8 mouse cellular contexts compared by ENCODE assay signal in the genomic region with DNA sequence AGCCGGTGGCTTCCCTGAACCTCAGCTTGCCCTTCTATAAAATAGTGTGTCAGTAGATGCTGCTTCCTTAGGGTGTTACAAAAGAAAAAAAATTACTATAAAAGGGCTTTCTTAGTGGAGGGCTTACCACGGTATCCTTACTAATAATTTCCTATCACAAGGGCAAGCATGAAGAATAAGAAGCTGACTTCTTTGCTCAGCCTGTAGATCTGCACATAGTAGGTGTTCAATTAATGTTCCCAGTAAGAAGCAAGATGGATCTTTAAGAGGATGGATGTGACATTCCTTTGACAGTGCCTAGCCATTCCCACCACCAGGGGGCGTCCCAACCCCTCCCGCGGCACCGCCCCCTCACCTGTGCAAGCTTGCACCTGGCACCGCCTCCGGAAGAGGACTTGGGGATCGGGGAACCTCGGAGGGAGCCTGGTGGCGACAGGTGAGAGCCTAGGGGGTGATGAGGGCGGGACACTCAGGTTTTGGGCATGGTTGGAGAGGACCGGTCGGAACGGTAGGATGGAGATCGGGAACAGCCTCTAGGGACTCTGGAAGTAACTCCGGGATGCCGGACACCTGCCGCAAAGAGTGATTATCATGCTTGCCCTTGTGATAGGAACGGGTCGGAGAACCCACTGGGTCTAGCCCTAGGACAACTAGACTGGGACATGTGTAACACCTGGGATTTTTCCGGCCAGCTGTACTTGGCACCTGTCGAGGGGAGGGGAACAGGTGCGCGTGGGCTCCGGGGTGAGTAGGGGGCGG. TPM values are rescaled to one million over a fixed set of nuclear protein-coding genes. Genes with fewer than 3 reads are reported as not detected.
DNase-seq lines count a peak whose midpoint lies in the region; ATAC-seq and TF ChIP-seq lines count a peak whose summit lies in the region.

A gene (plus strand): TSS at position 390 of the 759 bp plus-strand sequence.

- TF ChIP-seq POLR2A in bone marrow, adult 2 months (IDR thresholded peaks at IDR 0.05; ENCODE audit: borderline replicate concordance, control insufficient read depth, low read depth, low read length), result no peak

- H3K27me3 ChIP-seq in midbrain, postnatal 0 days (ENCODE audit: insufficient read depth, low read length), result peaks cover 32% of the 10 kb centered on the region
- peaks cover 27% of the 10 kb centered on the region for H3K27me3 ChIP-seq in midbrain, embryonic 14.5 days (ENCODE audit: control insufficient read depth, insufficient read depth, low read length)
- H3K27me3 ChIP-seq in heart, postnatal 0 days (ENCODE audit: control insufficient read depth, insufficient read depth, low read length), result peaks cover 37% of the 10 kb centered on the region
- H3K27me3 ChIP-seq in limb, embryonic 10.5 days (ENCODE audit: low read depth, poor library complexity, severe bottlenecking), result peaks cover 52% of the 10 kb centered on the region

- no peaks in the 10 kb centered on the region for H3K4me1 ChIP-seq in midbrain, postnatal 0 days (ENCODE audit: insufficient read depth, low read length)
- no peaks in the 10 kb centered on the region for H3K4me1 ChIP-seq in midbrain, embryonic 14.5 days (ENCODE audit: control insufficient read depth, insufficient read depth, low read length)
- no peaks in the 10 kb centered on the region; the same call in 1 of the 2 replicates for H3K4me1 ChIP-seq in bone marrow, adult 2 months (ENCODE audit: control insufficient read depth, insufficient read depth, low read length)
- no peaks in the 10 kb centered on the region for H3K4me1 ChIP-seq in heart, postnatal 0 days (ENCODE audit: control insufficient read depth, insufficient read depth)
- peaks cover 18% of the 10 kb centered on the region for H3K4me1 ChIP-seq in limb, embryonic 10.5 days

- H3K4me3 ChIP-seq in midbrain, postnatal 0 days (ENCODE audit: low read depth, low read length), result peak within 1 kb of the TSS; percentile 10; the same call in 1 of the 2 replicates
- H3K4me3 ChIP-seq in midbrain, embryonic 14.5 days (replicated peaks; ENCODE audit: low read depth, low read length), result no peak within 1 kb of the TSS
- peak within 1 kb of the TSS; percentile 23 for H3K4me3 ChIP-seq in bone marrow, adult 2 months (replicated peaks; ENCODE audit: control insufficient read depth, low read depth, low read length)
- peak within 1 kb of the TSS; percentile 20 for H3K4me3 ChIP-seq in heart, postnatal 0 days (ENCODE audit: low read depth, low read length)
- H3K4me3 ChIP-seq in limb, embryonic 10.5 days, result peak within 1 kb of the TSS; percentile 6; the same call in 1 of the 2 replicates

- no peak for DNase-seq in midbrain, postnatal 0 days (ENCODE audit: low spot score)
- no peak for DNase-seq in midbrain, embryonic 14.5 days
- no peak for DNase-seq in heart, postnatal 0 days (ENCODE audit: low spot score)
- DNase-seq in limb, embryonic 10.5 days (ENCODE audit: low spot score), result peak; percentile 68
- no peak for DNase-seq in right cerebral cortex, adult 18-20 months
- DNase-seq in embryo, embryonic 9.5 days (ENCODE audit: extremely low spot score), result no peak

- no peak for TF ChIP-seq EP300 in heart, postnatal 0 days (IDR thresholded peaks at IDR 0.05; ENCODE audit: low read depth)

- H3K9ac ChIP-seq in midbrain, postnatal 0 days (replicated peaks; ENCODE audit: low read length, poor library complexity, severe bottlenecking), result no peak within 1 kb of the TSS
- H3K9ac ChIP-seq in midbrain, embryonic 14.5 days (replicated peaks; ENCODE audit: low read length), result no peak within 1 kb of the TSS
- H3K9ac ChIP-seq in heart, postnatal 0 days (replicated peaks; ENCODE audit: low read depth, low read length), result no peak within 1 kb of the TSS

- no peak within 1 kb of the TSS for H3K27ac ChIP-seq in midbrain, postnatal 0 days (ENCODE audit: low read depth, low read length)
- no peak within 1 kb of the TSS for H3K27ac ChIP-seq in midbrain, embryonic 14.5 days (replicated peaks; ENCODE audit: low read depth, low read length)
- no peak within 1 kb of the TSS for H3K27ac ChIP-seq in bone marrow, adult 2 months (ENCODE audit: control insufficient read depth, insufficient read depth, low read depth, low read length, poor library complexity)
- no peak within 1 kb of the TSS for H3K27ac ChIP-seq in heart, postnatal 0 days (ENCODE audit: low read depth)
- no peak within 1 kb of the TSS for H3K27ac ChIP-seq in limb, embryonic 10.5 days

- peak; percentile 64 for TF ChIP-seq CTCF in midbrain, postnatal 0 days (IDR thresholded peaks at IDR 0.05)
- TF ChIP-seq CTCF in bone marrow, adult 2 months (IDR thresholded peaks at IDR 0.05; ENCODE audit: control insufficient read depth, insufficient read depth, low read length), result peak; percentile 65
- TF ChIP-seq CTCF in heart, postnatal 0 days (IDR thresholded peaks at IDR 0.05; ENCODE audit: low read depth), result peak; percentile 46

- H3K36me3 ChIP-seq in midbrain, postnatal 0 days (ENCODE audit: insufficient read depth, low read length), result no peaks in the 10 kb centered on the region
- H3K36me3 ChIP-seq in midbrain, embryonic 14.5 days (ENCODE audit: control insufficient read depth, insufficient read depth, low read length), result no peaks in the 10 kb centered on the region
- no peaks in the 10 kb centered on the region for H3K36me3 ChIP-seq in heart, postnatal 0 days (replicated peaks; ENCODE audit: control insufficient read depth, insufficient read depth, low read length)
- H3K36me3 ChIP-seq in limb, embryonic 10.5 days, result no peaks in the 10 kb centered on the region

- ATAC-seq in midbrain, postnatal 0 days (ENCODE audit: low FRiP score), result no peak
- ATAC-seq in midbrain, embryonic 14.5 days (ENCODE audit: low FRiP score, low TSS enrichment), result no peak
- ATAC-seq in heart, postnatal 0 days (ENCODE audit: insufficient read depth, low read depth), result no peak
- ATAC-seq in megakaryocyte-erythroid progenitor cell, adult 5-6 weeks (replicated peaks; ENCODE audit: low FRiP score, low TSS enrichment, poor library complexity, severe bottlenecking), result 0 out of 2 replicates have a peak, but pooled peaks have one; percentile 35

- peak within 1 kb of the TSS; percentile 18 for H3K4me2 ChIP-seq in midbrain, postnatal 0 days (ENCODE audit: low read depth, low read length, poor library complexity, severe bottlenecking)
- H3K4me2 ChIP-seq in midbrain, embryonic 14.5 days (ENCODE audit: low read length), result no peak within 1 kb of the TSS
- peak within 1 kb of the TSS; percentile 30 for H3K4me2 ChIP-seq in heart, postnatal 0 days (ENCODE audit: low read depth, low read length)

- WGBS in midbrain, postnatal 0 days, result 7% methylated on average over 27 of the region's 27 CpGs
- WGBS in midbrain, embryonic 14.5 days, result 7% methylated on average over 27 of the region's 27 CpGs
- WGBS in bone marrow, adult 2 months, result 5% methylated on average over 27 of the region's 27 CpGs
- WGBS in heart, postnatal 0 days, result 6% methylated on average over 27 of the region's 27 CpGs
- WGBS in limb, embryonic 10.5 days, result 4% methylated on average over 27 of the region's 27 CpGs

- no peaks in the 10 kb centered on the region for H3K9me3 ChIP-seq in midbrain, postnatal 0 days (ENCODE audit: low read length)
- no peaks in the 10 kb centered on the region for H3K9me3 ChIP-seq in midbrain, embryonic 14.5 days (ENCODE audit: control insufficient read depth, low read length)
- no peaks in the 10 kb centered on the region for H3K9me3 ChIP-seq in heart, postnatal 0 days (replicated peaks; ENCODE audit: control insufficient read depth, low read length)
- no peaks in the 10 kb centered on the region for H3K9me3 ChIP-seq in limb, embryonic 10.5 days (replicated peaks)

RNA-seq across cellular contexts. Expression of the gene that starts here (rescaled TPM):
- not detected in 2 replicates for total RNA-seq in midbrain, postnatal 0 days (2014; rRNA removed)
- polyA plus RNA-seq in midbrain, postnatal 0 days (2015; fragmentation: Nextera tagmentation; extraction: Ambion mirVana), result 0.10 TPM in 1 of 2 replicates, not detected in the other
- 0.26 TPM in 1 of 2 replicates, not detected in the other for polyA plus RNA-seq in midbrain, embryonic 14.5 days (2014; fragmentation: Nextera tagmentation; extraction: Ambion mirVana)
- 0.66 and 2.2 TPM in 2 replicates for polyA plus RNA-seq in bone marrow, adult 2 months (2011; ENCODE audit: insufficient read depth, insufficient read length, low replicate concordance, missing spikeins)
- total RNA-seq in heart, postnatal 0 days (2014; rRNA removed; ENCODE audit: low replicate concordance), result not detected in 2 replicates
- 0.05 and 0.10 TPM in 2 replicates for polyA plus RNA-seq in heart, postnatal 0 days (2015; fragmentation: Nextera tagmentation; extraction: Ambion mirVana)
- 1.4 and 2.0 TPM in 2 replicates for polyA plus RNA-seq in limb, embryonic 10.5 days (2016; fragmentation: Nextera tagmentation; extraction: Ambion mirVana)
- not detected in 2 replicates for total RNA-seq in megakaryocyte-erythroid progenitor cell, adult 5-6 weeks (2014; fragmentation: Nextera tagmentation)
- not detected in 2 replicates for total RNA-seq in megakaryocyte-erythroid progenitor cell, adult 5-6 weeks (2017)

Comparison
In these comparisons a context has a peak if more than half of its experiments do, and no peak if none do; other contexts are left out.
1. Peak in ATAC-seq in megakaryocyte-erythroid progenitor cell, adult 5-6 weeks; RNA of the gene not detected or under 1 TPM.